Mouse (Mus musculus): ENCODE results near the gene Hk2. TPM values are rescaled to one million over a fixed set of nuclear protein-coding genes. Genes with fewer than 3 reads are reported as not detected.

Hk2 gene
- polyA plus RNA-seq, 2 experiments: 3.2 to 5.6 TPM

GRCm38 (mm10) chr6:82797300-82797839 lies 23.1 kb upstream of the Hk2 start:
- H3K36me3 ChIP-seq (replicated peaks; ENCODE audit: control insufficient read depth, insufficient read depth, low read depth): no peaks in the 10 kb centered on the region
- DNase-seq (ENCODE audit: low read depth in 3 of 3, low spot score in 3 of 3) (no peak), ATAC-seq (ENCODE audit: insufficient read depth) (no peak)
- 17% methylated on average over 5 of the region's 5 CpGs for WGBS (ENCODE audit: insufficient replicate concordance)
- no peak overlapping the region for H3K4me3 ChIP-seq (ENCODE audit: insufficient read depth in 1 of 2, low read depth in 2 of 2, low read length in 2 of 2)
- no peak overlapping the region for H3K4me2 ChIP-seq (ENCODE audit: low read depth)
- no peak overlapping the region for H3K27ac ChIP-seq
- peaks cover 0 to 13% of the 10 kb centered on the region in 2 experiments; a peak in 2 of 4 replicates for H3K4me1 ChIP-seq (replicated peaks; ENCODE audit: control insufficient read depth in 2 of 2, insufficient read depth in 2 of 2, low read length in 1 of 2)
- no peaks in the 10 kb centered on the region for H3K27me3 ChIP-seq (ENCODE audit: control insufficient read depth, insufficient read depth, low read length)
- TF ChIP-seq CTCF (IDR thresholded peaks at IDR 0.05; ENCODE audit: low read depth) (no peak), EP300 (IDR thresholded peaks at IDR 0.05; ENCODE audit: low read depth) (no peak)
- no peak overlapping the region for H3K9ac ChIP-seq (replicated peaks)
- H3K9me3 ChIP-seq (ENCODE audit: control insufficient read depth, low read length): no peaks in the 10 kb centered on the region

GRCm38 (mm10) chr6:82790864-82791263 lies 16.6 kb upstream of the Hk2 start:
- 64% methylated on average over 2 of the region's 2 CpGs for WGBS (ENCODE audit: insufficient replicate concordance)
- Histone ChIP-seq H3K36me3 (replicated peaks; ENCODE audit: control insufficient read depth, insufficient read depth, low read depth) (no peaks in the 10 kb centered on the region), H3K4me3 (ENCODE audit: insufficient read depth in 1 of 2, low read depth in 2 of 2, low read length in 2 of 2) (no peak overlapping the region), H3K27ac (no peak overlapping the region), H3K9ac (replicated peaks) (no peak overlapping the region), H3K4me1 (replicated peaks; ENCODE audit: control insufficient read depth in 2 of 2, insufficient read depth in 2 of 2, low read length in 1 of 2) (no peaks in the 10 kb centered on the region), H3K4me2 (ENCODE audit: low read depth) (no peak overlapping the region), H3K9me3 (ENCODE audit: control insufficient read depth, low read length) (no peaks in the 10 kb centered on the region), H3K27me3 (ENCODE audit: control insufficient read depth, insufficient read depth, low read length) (no peaks in the 10 kb centered on the region)
- DNase-seq (ENCODE audit: low read depth in 3 of 3, low spot score in 3 of 3): no peak
- TF ChIP-seq EP300 (IDR thresholded peaks at IDR 0.05; ENCODE audit: low read depth): no peak
- TF ChIP-seq CTCF (IDR thresholded peaks at IDR 0.05; ENCODE audit: low read depth): no peak
- no peak for ATAC-seq (ENCODE audit: insufficient read depth)

DNA sequence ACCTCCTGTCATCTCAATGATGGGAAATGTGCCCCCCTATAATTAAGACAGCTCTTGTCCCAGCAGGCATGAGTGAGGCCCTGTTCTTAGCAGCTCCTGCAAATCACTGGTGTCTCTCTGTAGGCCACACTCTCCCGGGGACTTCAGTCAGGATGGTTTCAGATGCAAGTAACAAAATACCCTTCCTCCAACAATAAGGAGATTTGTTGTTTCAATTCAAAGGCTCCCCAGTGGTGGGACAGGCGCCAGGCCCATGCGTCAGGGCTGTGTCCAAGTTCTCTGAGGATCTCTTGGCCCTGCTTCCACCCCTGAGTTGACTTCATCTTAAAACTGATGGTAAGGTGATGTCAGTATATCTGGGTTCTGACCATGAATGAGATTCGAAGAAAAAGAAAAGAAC lies 9.7 kb upstream of the Hk2 start:
- 65% methylated on average over 4 of the region's 4 CpGs for WGBS (ENCODE audit: insufficient replicate concordance)
- Histone ChIP-seq H3K4me1 (replicated peaks; ENCODE audit: control insufficient read depth in 2 of 2, insufficient read depth in 2 of 2, low read length in 1 of 2) (no peaks in the 10 kb centered on the region), H3K36me3 (replicated peaks; ENCODE audit: control insufficient read depth, insufficient read depth, low read depth) (no peaks in the 10 kb centered on the region), H3K4me2 (ENCODE audit: low read depth) (no peak overlapping the region), H3K9ac (replicated peaks) (no peak overlapping the region), H3K4me3 (ENCODE audit: insufficient read depth in 1 of 2, low read depth in 2 of 2, low read length in 2 of 2) (no peak overlapping the region), H3K9me3 (ENCODE audit: control insufficient read depth, low read length) (no peaks in the 10 kb centered on the region), H3K27ac (no peak overlapping the region), H3K27me3 (ENCODE audit: control insufficient read depth, insufficient read depth, low read length) (no peaks in the 10 kb centered on the region)
- TF ChIP-seq EP300 (IDR thresholded peaks at IDR 0.05; ENCODE audit: low read depth) (no peak), CTCF (IDR thresholded peaks at IDR 0.05; ENCODE audit: low read depth) (no peak)
- DNase-seq (ENCODE audit: low read depth in 3 of 3, low spot score in 3 of 3) (no peak), ATAC-seq (ENCODE audit: insufficient read depth) (no peak)

DNA sequence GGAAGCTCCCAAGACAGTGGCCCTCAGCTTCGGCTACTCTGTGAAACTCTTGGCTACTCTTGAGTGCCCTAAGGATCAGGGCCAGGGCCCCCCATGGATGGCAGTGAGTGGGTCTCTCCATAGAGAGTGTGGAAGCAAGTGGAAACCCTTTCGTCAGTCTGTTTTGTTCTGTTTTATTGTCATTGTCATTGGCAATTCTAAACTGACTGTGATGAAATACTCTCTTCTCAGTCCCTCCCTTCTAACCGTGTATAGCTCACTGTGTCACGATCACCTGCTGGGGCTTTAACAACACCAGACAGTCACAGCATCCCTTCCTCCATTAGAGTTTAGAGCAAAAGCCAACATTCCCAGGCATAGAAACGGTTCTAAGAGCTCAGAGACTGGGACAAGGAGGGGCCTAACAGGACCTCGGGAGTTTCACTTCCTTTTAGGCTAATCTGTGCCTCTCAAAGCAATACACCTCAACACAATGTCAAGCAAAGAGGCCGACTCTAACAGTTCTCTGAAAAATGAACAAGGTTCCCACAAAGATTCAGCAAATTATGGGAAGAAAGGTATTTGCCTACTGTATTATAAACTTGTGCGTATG lies 6.6 kb upstream of the Hk2 start:
- DNase-seq (ENCODE audit: low read depth in 3 of 3, low spot score in 3 of 3) (no peak), ATAC-seq (ENCODE audit: insufficient read depth) (no peak)
- H3K4me1 ChIP-seq (replicated peaks; ENCODE audit: control insufficient read depth in 2 of 2, insufficient read depth in 2 of 2, low read length in 1 of 2): peaks cover 0 to 2% of the 10 kb centered on the region in 2 experiments; a peak in 1 of 4 replicates
- no peak overlapping the region for H3K4me3 ChIP-seq (ENCODE audit: insufficient read depth in 1 of 2, low read depth in 2 of 2, low read length in 2 of 2)
- H3K9me3 ChIP-seq (ENCODE audit: control insufficient read depth, low read length): no peaks in the 10 kb centered on the region
- no peak overlapping the region for H3K27ac ChIP-seq
- no peak for TF ChIP-seq CTCF (IDR thresholded peaks at IDR 0.05; ENCODE audit: low read depth)
- TF ChIP-seq EP300 (IDR thresholded peaks at IDR 0.05; ENCODE audit: low read depth): no peak
- 36% methylated on average over 8 of the region's 8 CpGs for WGBS (ENCODE audit: insufficient replicate concordance)
- H3K27me3 ChIP-seq (ENCODE audit: control insufficient read depth, insufficient read depth, low read length): no peaks in the 10 kb centered on the region
- H3K9ac ChIP-seq (replicated peaks): no peak overlapping the region
- H3K36me3 ChIP-seq (replicated peaks; ENCODE audit: control insufficient read depth, insufficient read depth, low read depth): no peaks in the 10 kb centered on the region
- H3K4me2 ChIP-seq (ENCODE audit: low read depth): no peak overlapping the region

DNA sequence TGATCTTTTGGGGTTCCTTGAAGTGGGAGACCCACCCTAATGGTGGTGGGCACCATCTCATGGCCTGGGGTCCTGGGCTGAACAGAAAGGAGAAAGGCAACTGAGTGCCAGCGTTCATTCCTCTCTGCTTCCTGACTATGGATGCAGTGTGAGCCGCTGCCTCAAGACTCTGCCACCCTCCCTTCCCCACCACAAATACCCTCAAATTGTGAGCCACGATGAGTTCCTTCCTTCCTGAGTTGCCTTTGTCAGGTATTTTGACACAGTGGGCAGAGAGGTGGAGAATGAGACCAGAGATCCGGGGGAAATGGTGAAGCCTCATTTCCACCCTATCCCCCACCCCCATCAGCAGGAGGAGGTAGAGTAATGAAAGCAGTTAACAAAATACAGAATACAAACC lies 6.1 kb upstream of the Hk2 start:
- H3K27ac ChIP-seq: no peak overlapping the region
- no peaks in the 10 kb centered on the region for H3K27me3 ChIP-seq (ENCODE audit: control insufficient read depth, insufficient read depth, low read length)
- DNase-seq (ENCODE audit: low read depth in 3 of 3, low spot score in 3 of 3): no peak

More for the DNA sequence above, 6.1 kb upstream of the Hk2 start:
- no peak for ATAC-seq (ENCODE audit: insufficient read depth)
- no peak overlapping the region for H3K4me2 ChIP-seq (ENCODE audit: low read depth)
- WGBS (ENCODE audit: insufficient replicate concordance): 16% methylated on average over 4 of the region's 4 CpGs
- H3K4me1 ChIP-seq (replicated peaks; ENCODE audit: control insufficient read depth in 2 of 2, insufficient read depth in 2 of 2, low read length in 1 of 2): peaks cover 0 to 2% of the 10 kb centered on the region in 2 experiments; a peak in 1 of 4 replicates
- no peak for TF ChIP-seq CTCF (IDR thresholded peaks at IDR 0.05; ENCODE audit: low read depth)
- TF ChIP-seq EP300 (IDR thresholded peaks at IDR 0.05; ENCODE audit: low read depth): no peak
- no peak overlapping the region for H3K9ac ChIP-seq (replicated peaks)
- H3K36me3 ChIP-seq (replicated peaks; ENCODE audit: control insufficient read depth, insufficient read depth, low read depth): no peaks in the 10 kb centered on the region
- H3K9me3 ChIP-seq (ENCODE audit: control insufficient read depth, low read length): no peaks in the 10 kb centered on the region
- H3K4me3 ChIP-seq (ENCODE audit: insufficient read depth in 1 of 2, low read depth in 2 of 2, low read length in 2 of 2): no peak overlapping the region
